Mouse (Mus musculus) lung, postnatal 0 days (tissue): ENCODE measurements around the gene Fbxw11. TPM values are rescaled to one million over a fixed set of nuclear protein-coding genes. Genes with fewer than 3 reads are reported as not detected.

ENCODE experiments used
- ATAC-seq: fragments of 200-750 bp; cut with Nextera tagmentation; 2 replicates; pipeline ENCODE4 v1.8.0; 2017; ENCODE audit warnings: moderate library complexity
- DNase-seq: peaks from one replicate; pipeline ENCODE4 v3.0.0-alpha.2; 2016; ENCODE audit warnings: low spot score
- H3K27ac ChIP-seq: fragments of 300-500 bp; sonication (generic); 2 replicates; pipeline ENCODE4 v1.5.1; 2014; ENCODE audit warnings: antibody characterized with exemption, mild to moderate bottlenecking, low read length, mixed read lengths
- H3K27me3 ChIP-seq: fragments of 300-500 bp; sonication (generic); replicated peaks from 2 replicates; pipeline ENCODE4 v1.6.1; 2014; ENCODE audit warnings: low read length, mixed read lengths; ENCODE audit not compliant: insufficient read depth
- H3K36me3 ChIP-seq: fragments of 300-500 bp; sonication (generic); 2 replicates; pipeline ENCODE4 v1.6.1; 2014; ENCODE audit warnings: low read length, mixed read lengths; ENCODE audit not compliant: insufficient read depth
- H3K4me1 ChIP-seq: fragments of 300-500 bp; sonication (generic); 2 replicates; pipeline ENCODE4 v1.6.1; 2014; ENCODE audit warnings: antibody characterized with exemption, low read depth, low read length, mixed read lengths; ENCODE audit not compliant: insufficient read depth
- H3K4me2 ChIP-seq: fragments of 300-500 bp; sonication (generic); replicated peaks from 2 replicates; pipeline ENCODE4 v1.6.1; 2014; ENCODE audit warnings: low read depth, mild to moderate bottlenecking, low read length, moderate library complexity, mixed read lengths
- H3K4me3 ChIP-seq: fragments of 300-500 bp; sonication (generic); 2 replicates; pipeline ENCODE4 v1.5.1; 2014; ENCODE audit warnings: low read depth, low read length
- H3K9ac ChIP-seq: fragments of 300-500 bp; sonication (generic); replicated peaks from 2 replicates; pipeline ENCODE4 v1.6.1; 2014; ENCODE audit warnings: low read depth, mild to moderate bottlenecking
- H3K9me3 ChIP-seq: fragments of 300-500 bp; sonication (generic); 2 replicates; pipeline ENCODE4 v1.6.1; 2016; ENCODE audit warnings: low read length, mixed read lengths
- CTCF ChIP-seq: IDR thresholded peaks from 2 replicates; pipeline ENCODE4 v1.5.1; 2016; ENCODE audit warnings: antibody characterized with exemption, mild to moderate bottlenecking
- EP300 ChIP-seq: IDR thresholded peaks from 2 replicates; pipeline ENCODE4 v1.6.1; 2016; ENCODE audit warnings: antibody characterized with exemption, mild to moderate bottlenecking, control low read depth
- WGBS: fragments of 180-500 bp; shearing (Covaris S2); extraction: QIAGEN DNeasy Blood & Tissue Kit; methylation state at CpG from one replicate; pipeline ENCODE4 v1.1.7; 2014; 5-methylcytosine and 5-hydroxymethylcytosine counted together
- polyA plus RNA-seq: library from polyadenylated mRNA; unstranded; fragments of >200 nt; fragmentation: Nextera tagmentation; extraction: Ambion mirVana; gene quantifications from 2 replicates; pipeline ENCODE4 v1.2.1, GENCODE M21; 2015

Gene Fbxw11
- polyA plus RNA-seq, 1 experiment from 2014 or later, result 46.6 TPM

DNA sequence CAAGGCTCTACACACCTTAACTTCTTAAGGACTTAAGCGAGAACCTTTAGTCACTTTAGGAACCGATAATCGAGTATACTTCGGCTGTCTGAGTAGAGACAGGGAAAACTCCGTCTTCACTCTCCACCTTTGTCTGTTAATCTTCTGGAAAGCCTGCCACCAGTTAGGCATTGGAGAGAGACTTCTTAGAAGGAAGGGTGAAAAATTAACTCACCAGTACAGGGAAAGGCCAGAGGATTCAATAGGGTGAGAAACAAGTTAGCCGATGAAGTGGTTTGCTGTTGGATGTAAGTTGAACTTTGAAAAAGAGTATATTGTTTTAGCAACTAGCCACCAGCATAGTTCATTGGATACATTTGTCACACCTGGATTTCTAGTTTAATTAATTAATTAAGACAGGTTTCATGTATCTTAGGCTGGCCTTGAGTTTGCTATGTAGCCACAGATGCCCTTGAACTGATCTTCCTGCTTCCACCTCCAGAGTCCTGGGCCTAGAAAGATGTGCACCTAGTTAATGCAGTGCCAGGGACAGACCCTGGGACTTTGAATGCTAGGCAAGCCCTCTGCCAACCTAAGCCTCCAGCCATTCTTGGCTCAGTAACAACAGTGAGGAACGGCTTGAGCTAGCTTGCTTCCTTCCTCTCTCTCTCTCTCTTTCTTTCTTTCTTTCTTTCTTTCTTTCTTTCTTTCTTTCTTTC, 8.5 kb downstream of the Fbxw11 start:
- ATAC-seq (no peak), DNase-seq (no peak)
- no peak overlapping the region for H3K4me3 ChIP-seq
- no peaks in the 10 kb centered on the region for H3K27me3 ChIP-seq
- H3K9me3 ChIP-seq, result no peaks in the 10 kb centered on the region
- peaks cover 19% of the 10 kb centered on the region; the same call in 1 of the 2 replicates for H3K4me1 ChIP-seq
- WGBS, result 70% methylated on average over 7 of the region's 7 CpGs
- no peaks in the 10 kb centered on the region for H3K36me3 ChIP-seq
- peak overlapping the region; percentile 17; the same call in 1 of the 2 replicates for H3K27ac ChIP-seq
- no peak overlapping the region for H3K9ac ChIP-seq
- TF ChIP-seq EP300 (no peak), CTCF (no peak)
- no peak overlapping the region for H3K4me2 ChIP-seq

DNA sequence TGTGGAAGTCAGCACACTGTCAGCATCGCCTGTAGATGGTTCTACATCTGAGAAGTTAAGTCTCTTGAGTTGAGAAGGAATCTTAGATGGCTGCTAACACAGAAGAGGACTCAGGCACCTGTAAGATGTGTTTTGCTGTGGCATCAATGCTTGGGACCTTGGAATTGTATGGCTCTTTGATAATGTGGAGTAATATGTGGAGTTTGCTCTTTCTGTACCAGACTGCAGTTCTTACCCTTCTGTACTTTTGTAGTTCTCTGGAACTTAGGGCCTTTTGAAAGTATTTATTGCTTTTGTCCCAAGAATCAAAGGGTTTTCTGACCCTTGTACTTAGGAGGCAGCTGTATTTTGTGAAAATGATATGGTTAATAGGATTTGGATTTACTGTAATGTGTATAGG, 9.2 kb downstream of the Fbxw11 start:
- no peak for TF ChIP-seq CTCF
- Histone ChIP-seq H3K27ac (no peak overlapping the region), H3K4me1 (peaks cover 16% of the 10 kb centered on the region; the same call in 1 of the 2 replicates), H3K4me2 (no peak overlapping the region), H3K4me3 (no peak overlapping the region), H3K9me3 (no peaks in the 10 kb centered on the region), H3K27me3 (no peaks in the 10 kb centered on the region), H3K36me3 (no peaks in the 10 kb centered on the region), H3K9ac (no peak overlapping the region)
- no peak for ATAC-seq
- WGBS, result 77% methylated on average over 1 of the region's 1 CpGs
- no peak for DNase-seq

DNA sequence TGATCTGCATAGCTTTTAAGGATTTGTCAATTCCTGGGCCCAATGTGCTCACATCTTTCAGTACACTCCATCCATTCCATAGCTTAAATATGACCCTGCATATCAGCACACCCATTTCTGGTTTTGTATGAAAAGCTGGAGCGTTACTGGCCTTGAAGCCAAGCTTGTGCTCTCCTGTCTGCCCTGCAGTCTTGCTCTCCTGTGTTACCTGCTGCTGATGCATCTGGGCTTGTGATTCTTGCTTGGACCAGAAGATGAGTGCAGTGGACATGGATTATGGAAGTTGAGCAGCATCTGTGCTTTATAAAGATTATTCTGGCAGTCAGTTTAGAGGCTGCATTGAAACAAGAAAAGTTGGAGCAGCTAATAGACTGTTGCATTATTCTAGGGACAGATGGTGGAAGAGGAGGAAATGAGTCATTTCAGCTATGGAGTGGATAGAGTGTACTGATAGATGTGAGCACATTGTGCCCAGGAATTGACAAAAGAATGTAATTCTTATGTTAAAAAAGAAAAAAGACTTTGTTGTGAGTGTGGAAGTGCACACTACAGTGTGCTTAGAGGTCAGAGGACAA, 19.6 kb downstream of the Fbxw11 start:
- no peaks in the 10 kb centered on the region for H3K36me3 ChIP-seq
- no peak for ATAC-seq
- WGBS, result 68% methylated on average over 1 of the region's 1 CpGs
- H3K4me1 ChIP-seq, result peaks cover 6% of the 10 kb centered on the region; the same call in 1 of the 2 replicates
- peak; percentile 52 for DNase-seq
- no peaks in the 10 kb centered on the region for H3K9me3 ChIP-seq
- no peak overlapping the region for H3K9ac ChIP-seq
- H3K27ac ChIP-seq, result no peak overlapping the region
- no peak for TF ChIP-seq EP300
- no peak for TF ChIP-seq CTCF
- no peak overlapping the region for H3K4me2 ChIP-seq
- no peaks in the 10 kb centered on the region for H3K27me3 ChIP-seq
- H3K4me3 ChIP-seq, result no peak overlapping the region

DNA sequence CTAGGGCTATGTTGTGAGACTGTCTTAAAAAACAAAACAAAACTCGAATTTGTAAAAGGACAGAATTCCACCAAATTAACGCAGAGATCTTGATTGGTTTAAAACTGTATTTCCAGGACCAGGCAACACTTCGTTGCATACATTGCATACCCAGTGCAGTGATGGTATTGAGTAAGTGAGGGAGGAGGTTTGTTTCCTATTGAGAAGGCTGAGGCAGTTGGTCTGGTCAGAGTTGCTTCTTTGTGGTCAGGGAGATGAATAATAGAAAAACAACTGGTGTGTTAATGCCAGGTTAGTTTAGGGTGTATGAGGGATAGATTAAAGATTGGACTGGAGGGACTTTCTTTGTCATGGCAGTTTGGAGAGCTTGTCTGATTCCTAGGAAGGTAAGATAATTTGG, 23.1 kb downstream of the Fbxw11 start:
- H3K4me3 ChIP-seq, result no peak overlapping the region
- WGBS, result 91% methylated on average over 3 of the region's 3 CpGs
- H3K9me3 ChIP-seq, result no peaks in the 10 kb centered on the region
- no peaks in the 10 kb centered on the region for H3K36me3 ChIP-seq
- ATAC-seq (no peak), DNase-seq (no peak)
- no peak overlapping the region for H3K9ac ChIP-seq
- H3K4me1 ChIP-seq, result peaks cover 6% of the 10 kb centered on the region; the same call in 1 of the 2 replicates
- H3K27ac ChIP-seq, result no peak overlapping the region
- H3K4me2 ChIP-seq, result no peak overlapping the region
- TF ChIP-seq CTCF (no peak), EP300 (no peak)
- no peaks in the 10 kb centered on the region for H3K27me3 ChIP-seq

DNA sequence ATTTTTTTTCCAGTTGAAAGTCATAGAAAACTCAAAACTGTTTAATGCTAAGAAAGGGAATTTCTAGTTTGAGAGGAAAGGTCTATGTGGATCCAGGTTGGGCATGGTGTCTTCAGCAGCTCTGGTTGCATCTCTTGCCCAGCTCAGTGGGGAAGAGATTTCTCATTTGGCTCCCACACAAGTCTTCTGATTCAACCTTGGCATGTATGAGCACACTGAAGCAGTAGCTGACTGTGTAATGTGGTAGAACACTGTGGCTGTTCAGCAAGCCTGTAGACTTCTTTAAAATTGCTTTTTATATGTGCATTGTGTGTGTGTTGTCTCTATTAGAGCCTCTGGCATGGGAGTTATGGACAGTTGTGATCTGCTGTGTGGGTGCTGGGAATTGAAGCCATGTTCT, 24.5 kb downstream of the Fbxw11 start:
- H3K4me3 ChIP-seq, result no peak overlapping the region
- ATAC-seq (no peak), DNase-seq (no peak)
- no peaks in the 10 kb centered on the region for H3K36me3 ChIP-seq
- H3K4me2 ChIP-seq, result no peak overlapping the region
- H3K27me3 ChIP-seq, result no peaks in the 10 kb centered on the region
- H3K9ac ChIP-seq, result no peak overlapping the region
- H3K4me1 ChIP-seq, result peaks cover 5% of the 10 kb centered on the region; the same call in 1 of the 2 replicates
- TF ChIP-seq CTCF (no peak), EP300 (no peak)
- no peak overlapping the region for H3K27ac ChIP-seq
- H3K9me3 ChIP-seq, result no peaks in the 10 kb centered on the region

DNA sequence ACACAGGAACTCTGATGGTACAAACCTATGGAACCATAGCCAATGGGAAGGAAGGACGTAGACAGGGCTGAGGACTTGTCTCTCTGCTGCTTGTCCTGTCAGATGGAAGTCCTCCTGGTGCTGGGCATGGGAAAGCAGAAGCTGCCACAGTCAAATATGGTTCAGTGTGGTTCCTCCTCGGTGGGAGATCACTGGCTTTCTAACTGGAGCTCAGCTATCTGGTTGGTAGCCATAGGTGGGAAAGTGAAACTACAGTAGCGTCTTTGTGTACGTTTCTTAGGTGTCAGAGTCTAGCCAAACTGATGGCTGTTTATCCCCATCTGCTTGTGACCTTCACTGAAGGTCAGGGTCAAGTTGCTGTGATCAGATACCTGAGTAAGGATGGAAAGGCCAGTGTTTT, 29.0 kb downstream of the Fbxw11 start:
- no peaks in the 10 kb centered on the region for H3K36me3 ChIP-seq
- H3K9me3 ChIP-seq, result no peaks in the 10 kb centered on the region
- no peak overlapping the region for H3K4me2 ChIP-seq
- DNase-seq, result no peak
- H3K4me1 ChIP-seq, result no peaks in the 10 kb centered on the region
- no peak for ATAC-seq
- no peak overlapping the region for H3K27ac ChIP-seq
- H3K4me3 ChIP-seq, result no peak overlapping the region
- 74% methylated on average over 4 of the region's 4 CpGs for WGBS
- no peak for TF ChIP-seq CTCF
- no peak for TF ChIP-seq EP300
- no peaks in the 10 kb centered on the region for H3K27me3 ChIP-seq
- H3K9ac ChIP-seq, result no peak overlapping the region
